Mouse (Mus musculus): ENCODE measurements at regions not wholly inside any gene's neighbourhood (a gene's known extent, or its start where the extent isn't known, plus 50 kb on each side); places are given as distances from the start of the nearest gene placed in this dataset.

DNA sequence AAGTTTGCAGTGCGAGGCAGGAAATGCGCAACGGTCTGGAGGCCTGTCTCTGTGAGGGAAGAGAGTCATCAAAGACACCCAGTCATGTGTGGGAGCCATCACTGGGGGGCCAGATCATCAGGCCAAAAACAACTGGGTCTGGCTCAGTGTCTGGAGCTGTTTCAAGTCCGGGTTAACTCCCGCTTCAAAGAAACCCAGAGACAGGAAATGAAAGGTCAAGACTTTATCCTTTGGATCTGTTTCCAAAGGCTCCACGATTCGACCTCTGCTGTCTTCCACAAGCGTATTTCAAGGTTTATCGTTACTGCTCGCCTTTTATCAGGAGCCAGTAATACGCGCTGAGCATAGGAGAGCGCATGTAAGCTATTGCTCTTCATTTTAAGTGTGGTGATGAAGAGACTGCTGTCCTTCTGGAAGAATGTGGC lies 325.7 kb downstream of the Adamts20 start:
- WGBS = 66% methylated on average over 13 of the region's 13 CpGs
- H3K4me1 ChIP-seq = peaks cover 14% of the 10 kb centered on the region; the same call in 1 of the 2 replicates
- H3K36me3 ChIP-seq = no peaks in the 10 kb centered on the region
- no peak for ATAC-seq (ENCODE audit: low FRiP score)
- no peak overlapping the region for H3K9ac ChIP-seq (replicated peaks)
- no peak overlapping the region for H3K4me2 ChIP-seq
- H3K27me3 ChIP-seq (replicated peaks) = no peaks in the 10 kb centered on the region
- no peaks in the 10 kb centered on the region for H3K9me3 ChIP-seq (replicated peaks)
- no peak overlapping the region for H3K4me3 ChIP-seq (replicated peaks)
- no peak overlapping the region for H3K27ac ChIP-seq (replicated peaks)

DNA sequence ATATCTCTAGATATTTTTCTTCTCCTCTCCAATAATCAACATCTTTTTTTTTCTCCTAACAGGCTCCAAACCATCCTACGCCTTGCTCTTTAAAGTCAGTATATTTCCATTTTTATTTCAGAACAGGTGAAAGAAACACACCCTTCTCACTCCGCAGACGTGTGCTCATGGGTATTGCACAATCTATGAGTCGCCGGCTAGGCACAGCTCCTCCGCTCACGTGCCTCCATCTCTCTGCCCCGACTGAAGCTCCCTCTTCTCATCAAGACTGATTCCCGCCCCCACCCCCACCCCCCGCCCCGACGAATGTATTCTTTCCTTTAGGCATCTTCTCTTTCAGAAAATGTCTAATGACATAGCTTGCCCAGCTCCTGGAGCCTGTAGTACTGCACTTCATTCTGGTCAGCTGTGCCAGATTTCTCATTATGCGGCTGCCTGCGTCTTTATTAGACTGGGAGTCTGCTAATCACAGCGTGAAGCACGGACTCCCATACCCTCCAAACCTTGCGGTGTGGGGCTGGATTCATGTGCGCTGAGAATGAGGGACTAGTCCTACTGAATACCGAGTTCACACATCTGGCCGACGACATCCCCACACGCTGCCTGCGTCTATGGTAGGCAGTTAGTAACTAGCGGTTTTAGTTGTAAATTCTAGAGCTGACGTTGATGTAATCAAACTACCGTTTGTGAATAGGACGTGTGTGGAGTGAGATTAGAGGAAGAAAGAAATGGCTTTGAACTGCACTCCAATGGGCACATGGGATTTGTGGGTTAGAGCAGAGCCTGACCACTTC lies 327.9 kb downstream of the Adamts20 start:
- H3K4me3 ChIP-seq (replicated peaks) = peak overlapping the region; percentile 13
- 0 out of 2 replicates have a peak overlapping the region, but pooled peaks have one; percentile 14 for H3K9ac ChIP-seq (replicated peaks)
- H3K4me2 ChIP-seq = peak overlapping the region; percentile 47
- H3K9me3 ChIP-seq (replicated peaks) = 0 out of 2 replicates have a peak, but pooled peaks cover 3% of the 10 kb centered on the region
- H3K36me3 ChIP-seq = no peaks in the 10 kb centered on the region
- H3K27me3 ChIP-seq (replicated peaks) = no peaks in the 10 kb centered on the region
- peak; percentile 41; the same call in 1 of the 2 replicates for ATAC-seq (ENCODE audit: low FRiP score)
- 33% methylated on average over 27 of the region's 27 CpGs for whole genome bisulfite sequencing
- peaks cover 14% of the 10 kb centered on the region; the same call in 1 of the 2 replicates for H3K4me1 ChIP-seq
- H3K27ac ChIP-seq (replicated peaks) = no peak overlapping the region

DNA sequence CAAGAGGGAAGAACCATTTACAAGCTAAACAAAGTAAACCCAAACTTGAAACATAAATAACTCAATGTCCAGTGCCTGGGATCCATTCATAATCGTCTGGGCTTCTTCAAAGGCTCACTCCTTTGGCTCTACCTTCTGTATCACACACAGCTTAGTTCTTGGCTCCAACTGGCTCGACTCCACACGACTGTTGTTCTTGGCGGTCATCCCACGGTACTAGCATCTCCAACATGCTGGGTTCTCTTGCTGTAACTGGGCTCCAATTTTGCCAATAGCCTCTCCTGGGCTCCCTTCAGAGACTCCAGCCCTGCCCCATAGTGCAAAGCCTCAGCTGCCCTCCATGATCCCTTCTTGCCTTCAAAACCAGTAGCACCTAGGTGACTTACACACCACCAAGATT lies 352.4 kb downstream of the Adamts20 start:
- no peak overlapping the region for H3K27ac ChIP-seq (replicated peaks)
- H3K9ac ChIP-seq (replicated peaks) = no peak overlapping the region
- no peak for ATAC-seq (ENCODE audit: low FRiP score)
- no peaks in the 10 kb centered on the region for H3K9me3 ChIP-seq (replicated peaks)
- H3K4me1 ChIP-seq = no peaks in the 10 kb centered on the region
- no peaks in the 10 kb centered on the region for H3K36me3 ChIP-seq
- no peaks in the 10 kb centered on the region for H3K27me3 ChIP-seq (replicated peaks)
- WGBS = 81% methylated on average over 5 of the region's 5 CpGs
- H3K4me2 ChIP-seq = no peak overlapping the region
- no peak overlapping the region for H3K4me3 ChIP-seq (replicated peaks)

DNA sequence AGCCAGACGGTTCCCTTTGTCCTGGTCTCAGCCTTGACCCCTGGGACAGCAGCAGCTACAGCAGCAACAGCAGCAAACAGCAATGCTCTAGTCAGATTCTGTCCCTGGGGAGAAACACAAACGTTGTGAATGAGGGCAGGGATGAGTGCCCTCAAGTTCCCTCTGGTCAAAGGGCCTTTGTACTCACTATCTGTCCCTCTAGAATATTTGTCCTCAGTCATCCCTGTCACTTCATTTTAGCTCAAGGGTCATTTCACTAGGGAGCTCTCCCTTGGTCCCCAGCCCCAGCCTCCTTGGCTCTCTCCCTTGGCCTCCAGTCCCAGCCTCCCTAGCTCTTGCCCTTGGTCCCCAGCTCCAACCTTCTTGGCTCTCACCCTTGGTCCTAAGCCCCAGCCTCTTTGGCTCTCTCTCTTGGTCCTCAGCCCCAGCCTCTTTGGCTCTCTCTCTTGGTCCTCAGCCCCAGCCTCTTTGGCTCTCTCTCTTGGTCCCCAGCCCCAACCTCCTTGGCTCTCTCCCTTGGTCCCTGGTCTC lies 358.0 kb downstream of the Adamts20 start:
- ATAC-seq (ENCODE audit: low FRiP score) = no peak
- 43% methylated on average over 2 of the region's 2 CpGs for WGBS

DNA sequence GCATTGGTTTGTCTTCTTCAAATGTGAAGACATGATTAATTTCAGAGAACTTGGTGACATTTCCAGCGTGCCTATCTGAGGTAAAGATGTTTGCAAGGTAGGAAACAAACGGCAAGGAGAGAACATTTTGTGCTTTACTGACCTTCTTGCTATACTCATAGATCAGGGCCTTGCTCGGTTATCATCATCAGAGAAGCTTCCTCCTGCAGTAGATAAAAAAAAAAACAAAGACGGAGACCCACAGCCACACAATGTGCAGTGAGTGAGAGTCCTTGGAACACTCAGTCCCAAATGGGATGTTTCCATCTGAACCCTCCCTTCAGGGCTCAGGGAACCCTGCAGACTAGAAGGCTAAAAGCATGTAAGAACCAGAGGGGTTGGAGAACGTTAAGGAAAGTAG lies 374.6 kb downstream of the Adamts20 start:
- Histone ChIP-seq H3K27me3 (replicated peaks) (no peaks in the 10 kb centered on the region), H3K4me2 (no peak overlapping the region), H3K4me1 (no peaks in the 10 kb centered on the region), H3K36me3 (no peaks in the 10 kb centered on the region), H3K4me3 (replicated peaks) (no peak overlapping the region), H3K9ac (replicated peaks) (no peak overlapping the region), H3K9me3 (replicated peaks) (no peaks in the 10 kb centered on the region), H3K27ac (replicated peaks) (no peak overlapping the region)
- WGBS = 87% methylated on average over 5 of the region's 5 CpGs
- ATAC-seq (ENCODE audit: low FRiP score) = no peak

More for the DNA sequence above, 358.0 kb downstream of the Adamts20 start:
- Histone ChIP-seq H3K27me3 (replicated peaks) (no peaks in the 10 kb centered on the region), H3K4me1 (no peaks in the 10 kb centered on the region), H3K36me3 (no peaks in the 10 kb centered on the region), H3K4me2 (no peak overlapping the region), H3K4me3 (replicated peaks) (no peak overlapping the region), H3K9ac (replicated peaks) (no peak overlapping the region), H3K9me3 (replicated peaks) (no peaks in the 10 kb centered on the region), H3K27ac (replicated peaks) (no peak overlapping the region)

DNA sequence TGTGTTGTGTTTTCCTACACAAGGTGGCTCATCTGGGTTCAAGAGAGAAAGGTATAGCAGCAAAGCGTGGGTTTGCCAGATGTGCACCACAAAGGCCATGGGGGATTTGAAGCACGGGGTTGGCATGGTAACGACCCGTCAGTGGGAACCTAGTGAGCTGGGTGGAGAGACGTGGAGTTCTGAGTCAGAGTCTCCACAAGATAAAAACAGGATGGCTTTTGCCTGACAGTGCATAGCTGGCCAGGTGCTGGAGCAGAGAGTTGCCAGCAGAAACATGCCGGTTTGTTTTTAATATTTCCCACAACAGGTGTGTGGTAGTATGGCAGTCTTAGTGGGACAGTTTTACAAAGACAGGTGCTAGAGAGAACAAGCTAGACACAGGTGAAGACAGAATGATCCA lies 375.4 kb downstream of the Adamts20 start:
- Histone ChIP-seq H3K27ac (replicated peaks) (no peak overlapping the region), H3K4me3 (replicated peaks) (no peak overlapping the region), H3K4me1 (no peaks in the 10 kb centered on the region), H3K27me3 (replicated peaks) (no peaks in the 10 kb centered on the region), H3K9ac (replicated peaks) (no peak overlapping the region), H3K4me2 (no peak overlapping the region), H3K36me3 (no peaks in the 10 kb centered on the region), H3K9me3 (replicated peaks) (no peaks in the 10 kb centered on the region)
- no peak for ATAC-seq (ENCODE audit: low FRiP score)
- 62% methylated on average over 6 of the region's 6 CpGs for WGBS

DNA sequence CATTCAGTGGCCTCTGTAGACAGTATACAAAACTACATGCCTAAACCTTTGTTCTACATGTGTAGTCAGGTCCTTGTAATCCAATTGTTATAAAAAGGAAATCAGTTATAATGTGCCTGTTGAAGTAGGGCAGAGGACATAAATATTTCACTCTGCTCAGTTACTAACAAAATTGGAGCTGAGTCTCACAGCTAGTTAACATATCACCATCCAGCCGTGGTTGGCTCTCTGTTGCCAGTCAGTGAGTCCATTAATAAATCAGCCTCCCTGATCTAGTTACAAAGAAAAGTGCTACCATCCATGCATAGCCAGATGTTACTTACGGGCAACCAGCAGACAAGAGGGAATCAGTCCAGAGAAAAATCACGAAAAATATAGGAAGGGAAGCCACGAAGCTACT lies 382.8 kb downstream of the Adamts20 start:
- H3K27ac ChIP-seq (replicated peaks) = no peak overlapping the region
- no peak for ATAC-seq (ENCODE audit: low FRiP score)
- no peaks in the 10 kb centered on the region for H3K4me1 ChIP-seq
- H3K4me2 ChIP-seq = no peak overlapping the region
- H3K4me3 ChIP-seq (replicated peaks) = no peak overlapping the region
- H3K27me3 ChIP-seq (replicated peaks) = no peaks in the 10 kb centered on the region
- WGBS = 64% methylated on average over 4 of the region's 4 CpGs
- no peak overlapping the region for H3K9ac ChIP-seq (replicated peaks)
- no peaks in the 10 kb centered on the region for H3K36me3 ChIP-seq
- H3K9me3 ChIP-seq (replicated peaks) = no peaks in the 10 kb centered on the region

DNA sequence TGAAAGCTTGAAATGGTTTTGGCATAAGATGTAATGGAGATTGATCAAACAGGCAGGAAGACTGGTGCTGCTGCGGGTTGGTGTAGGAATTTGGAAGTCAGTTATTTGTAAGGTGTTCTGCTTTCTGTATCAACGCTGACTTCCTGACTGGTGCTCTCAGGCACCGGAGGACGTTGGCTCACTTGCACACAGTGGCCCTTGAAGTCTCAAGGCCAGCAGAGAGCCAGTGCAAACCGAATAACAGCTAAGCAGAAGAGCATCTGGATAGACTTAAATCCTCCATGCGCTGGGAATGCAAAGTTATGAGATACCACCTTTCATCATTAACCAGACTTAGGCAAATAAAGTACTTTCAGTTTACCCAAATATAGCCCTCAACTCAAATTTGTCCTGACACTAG lies 388.2 kb downstream of the Adamts20 start:
- Histone ChIP-seq H3K27me3 (replicated peaks) (no peaks in the 10 kb centered on the region), H3K4me3 (replicated peaks) (no peak overlapping the region), H3K27ac (replicated peaks) (no peak overlapping the region), H3K36me3 (no peaks in the 10 kb centered on the region), H3K9ac (replicated peaks) (no peak overlapping the region), H3K4me1 (no peaks in the 10 kb centered on the region), H3K4me2 (no peak overlapping the region), H3K9me3 (replicated peaks) (no peaks in the 10 kb centered on the region)
- WGBS = 95% methylated on average over 6 of the region's 6 CpGs
- ATAC-seq (ENCODE audit: low FRiP score) = no peak

DNA sequence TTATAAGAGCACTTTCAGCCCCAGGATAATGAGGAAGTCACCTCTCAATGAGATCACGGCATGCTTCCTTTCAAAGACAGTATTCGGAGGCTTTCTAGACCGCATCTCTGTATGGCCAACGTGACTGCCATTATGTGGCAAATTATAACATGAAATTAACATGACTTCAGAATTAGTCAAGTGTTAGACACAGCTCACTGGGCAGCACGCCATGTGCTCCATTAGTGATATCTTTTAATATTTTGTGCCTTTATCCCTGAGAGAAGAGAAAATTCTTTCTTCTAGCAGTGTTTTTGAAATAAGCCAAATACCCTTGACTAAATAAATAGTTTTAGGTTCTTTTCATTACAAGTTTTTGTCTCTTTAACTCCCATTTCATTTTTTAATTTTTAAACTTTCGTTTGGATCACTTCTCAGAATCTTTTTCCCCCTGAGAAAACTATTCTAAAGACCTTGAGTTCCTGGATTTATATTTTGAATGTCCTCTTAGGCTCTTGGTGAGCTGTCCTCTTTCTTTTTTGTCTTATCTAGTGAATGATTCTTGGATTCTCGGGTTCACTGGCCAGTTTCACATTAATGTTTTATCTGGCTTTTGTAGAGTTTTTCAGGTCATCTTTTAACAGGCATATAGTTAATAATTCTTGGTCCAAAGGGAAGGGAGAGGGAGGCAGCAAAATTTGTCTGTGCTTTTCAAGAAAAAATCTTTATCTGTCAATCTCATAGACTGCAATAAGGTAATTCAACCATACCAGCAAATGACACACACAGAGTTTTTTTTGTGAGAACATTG lies 390.9 kb downstream of the Adamts20 start:
- H3K9ac ChIP-seq (replicated peaks) = no peak overlapping the region
- no peak overlapping the region for H3K27ac ChIP-seq (replicated peaks)
- H3K36me3 ChIP-seq = no peaks in the 10 kb centered on the region
- no peak for ATAC-seq (ENCODE audit: low FRiP score)
- no peak overlapping the region for H3K4me3 ChIP-seq (replicated peaks)
- WGBS = 73% methylated on average over 7 of the region's 7 CpGs
- no peaks in the 10 kb centered on the region for H3K4me1 ChIP-seq
- no peaks in the 10 kb centered on the region for H3K9me3 ChIP-seq (replicated peaks)
- no peak overlapping the region for H3K4me2 ChIP-seq
- no peaks in the 10 kb centered on the region for H3K27me3 ChIP-seq (replicated peaks)

DNA sequence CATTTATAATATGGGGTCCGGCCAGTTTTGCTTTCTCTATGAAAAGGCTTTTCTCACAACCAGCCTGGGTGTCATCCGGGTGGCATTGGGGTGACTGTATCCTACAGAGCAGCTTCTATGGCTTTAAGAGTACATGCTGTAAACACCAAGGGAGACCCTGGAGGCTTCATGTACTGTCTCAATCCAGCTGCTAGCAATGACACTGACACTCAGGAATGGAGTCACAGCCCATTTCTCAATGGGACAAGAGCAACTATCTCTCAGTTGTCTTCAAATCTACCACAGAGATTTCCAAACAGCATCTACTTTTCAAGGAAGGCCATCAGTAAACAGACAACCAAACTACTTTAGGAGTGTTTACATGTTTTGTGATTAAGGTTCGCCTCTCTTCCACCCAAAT lies 397.5 kb downstream of the Adamts20 start:
- WGBS = 95% methylated on average over 3 of the region's 3 CpGs
- H3K27ac ChIP-seq (replicated peaks) = no peak overlapping the region
- H3K4me3 ChIP-seq (replicated peaks) = no peak overlapping the region
- no peaks in the 10 kb centered on the region for H3K9me3 ChIP-seq (replicated peaks)
- no peaks in the 10 kb centered on the region for H3K4me1 ChIP-seq
- H3K9ac ChIP-seq (replicated peaks) = no peak overlapping the region
- H3K4me2 ChIP-seq = no peak overlapping the region
- H3K27me3 ChIP-seq (replicated peaks) = no peaks in the 10 kb centered on the region
- ATAC-seq (ENCODE audit: low FRiP score) = no peak
- H3K36me3 ChIP-seq = no peaks in the 10 kb centered on the region

DNA sequence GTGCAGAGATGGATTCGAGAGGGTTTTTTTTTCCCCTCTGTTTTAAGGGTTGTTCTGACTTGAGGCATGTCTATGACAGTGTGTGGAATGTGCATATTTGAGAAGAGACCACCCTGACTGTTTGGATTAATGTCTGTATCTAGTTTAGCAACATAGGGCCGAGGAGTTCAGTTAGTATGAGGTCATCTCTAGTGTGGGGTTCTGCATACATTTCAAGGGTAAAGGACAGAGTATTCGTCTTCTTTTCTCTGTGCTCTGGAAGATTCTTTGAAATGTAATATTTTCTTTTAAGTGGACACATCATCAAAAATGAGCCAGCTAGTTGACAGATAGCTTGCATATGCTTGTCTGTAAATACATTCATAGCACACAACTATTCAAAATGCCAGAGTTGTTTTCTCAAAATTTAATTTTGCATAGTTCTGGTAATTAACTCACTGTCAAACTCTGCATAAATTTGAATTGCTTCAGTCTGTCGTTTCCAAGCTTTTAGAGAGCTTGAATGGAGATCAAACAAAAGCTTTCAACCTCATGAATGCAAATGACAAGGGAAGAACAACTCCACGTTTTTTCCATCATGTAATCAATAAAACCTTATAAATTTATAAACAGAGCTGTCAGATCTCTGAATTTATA lies 415.5 kb downstream of the Adamts20 start:
- Histone ChIP-seq H3K27me3 (replicated peaks) (no peaks in the 10 kb centered on the region), H3K9ac (replicated peaks) (no peak overlapping the region), H3K4me1 (no peaks in the 10 kb centered on the region), H3K4me2 (no peak overlapping the region), H3K36me3 (no peaks in the 10 kb centered on the region), H3K9me3 (replicated peaks) (no peaks in the 10 kb centered on the region), H3K4me3 (replicated peaks) (no peak overlapping the region), H3K27ac (replicated peaks) (no peak overlapping the region)
- WGBS = 43% methylated on average over 5 of the region's 5 CpGs
- ATAC-seq (ENCODE audit: low FRiP score) = no peak
